Mouse (Mus musculus): ENCODE data around the gene Rarb. TPM values are rescaled to one million over a fixed set of nuclear protein-coding genes. Genes with fewer than 3 reads are reported as not detected.
"Not testable (repeated sequence)": the region's sequence is repeated elsewhere in the genome, so short reads cannot be mapped to it uniquely, and the experiment has no call there.

The Rarb gene
- 0.51 and 0.76 TPM in 2 replicates for polyA plus RNA-seq (2015; fragmentation: Nextera tagmentation; extraction: Ambion mirVana)

DNA sequence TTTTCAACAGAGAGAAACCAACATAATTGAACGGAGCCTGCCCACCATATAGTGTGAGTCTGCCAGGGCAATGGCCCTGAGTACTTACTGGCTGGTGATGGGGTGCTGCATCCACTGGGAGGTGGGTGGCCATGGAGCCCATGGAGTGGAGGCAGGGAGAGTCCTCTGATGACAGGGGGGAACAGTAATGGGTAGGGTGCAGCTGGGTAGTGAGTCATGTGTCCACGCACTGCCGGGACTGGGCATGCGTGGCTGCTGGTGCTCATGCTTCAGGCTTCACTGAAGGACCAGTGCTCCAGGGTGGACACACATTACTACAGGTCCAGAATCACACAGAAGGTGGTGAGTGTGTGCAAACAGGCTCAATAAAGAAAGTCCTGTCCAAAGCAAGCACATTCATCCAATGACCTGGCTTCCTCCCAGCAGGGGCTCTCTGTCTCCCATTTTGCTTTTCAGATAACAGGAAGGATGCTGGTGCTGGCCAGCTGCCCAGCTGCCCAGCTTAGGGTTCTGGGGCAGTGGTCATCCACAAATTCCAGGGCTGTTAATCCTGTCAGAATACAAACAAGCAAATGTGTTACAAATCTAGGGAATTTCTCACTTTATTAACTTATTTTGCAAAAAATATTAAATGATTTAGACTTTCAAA lies at the start of gene Rarb:
Gene Rarb, minus strand, starts transcription at position 555 of the 649 bp plus-strand sequence.
- no peak for DNase-seq (ENCODE audit: low spot score)

- DNase-seq (ENCODE audit: low spot score), result no peak
Measured at GRCm38 (mm10) chr14:16842036-16842435, 23.1 kb upstream of the Rarb start.

- DNase-seq (ENCODE audit: low spot score), result no peak
Measured at GRCm38 (mm10) chr14:16841597-16841989, 22.6 kb upstream of the Rarb start.

DNA sequence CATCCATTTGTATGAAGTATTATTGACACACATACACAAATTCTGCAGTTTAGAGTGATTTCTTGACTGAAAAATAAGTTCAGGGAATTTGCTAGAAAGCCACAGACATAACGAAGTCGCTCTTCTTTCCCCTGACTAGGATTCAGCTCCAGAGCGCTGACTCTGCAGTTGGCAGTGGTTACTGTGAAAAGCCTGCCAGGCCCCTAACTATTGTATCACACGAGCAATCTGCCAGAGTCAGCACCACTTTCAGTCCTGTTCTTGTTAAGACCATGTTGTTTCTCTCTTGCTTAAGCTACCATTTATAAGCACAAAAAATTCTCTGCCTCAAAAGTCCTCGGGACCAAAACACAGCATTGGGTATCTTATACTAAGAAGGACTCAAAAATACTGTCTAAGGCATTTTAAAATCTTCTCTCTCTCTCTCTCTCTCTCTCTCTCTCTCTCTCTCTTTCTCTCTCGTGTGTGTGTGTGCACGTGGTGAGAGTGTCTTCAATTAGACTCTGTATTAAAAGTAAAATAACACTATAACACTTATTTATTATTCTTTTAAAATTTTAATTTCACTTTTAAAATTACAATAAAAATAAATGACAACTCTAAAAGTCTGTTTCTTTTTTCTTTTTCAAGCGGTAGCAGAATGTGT lies 22.1 kb upstream of the Rarb start:
- no peak for DNase-seq (ENCODE audit: low spot score)

GRCm38 (mm10) chr14:16840135-16840534 lies 21.2 kb upstream of the Rarb start:
- no peak for DNase-seq (ENCODE audit: low spot score)

DNA sequence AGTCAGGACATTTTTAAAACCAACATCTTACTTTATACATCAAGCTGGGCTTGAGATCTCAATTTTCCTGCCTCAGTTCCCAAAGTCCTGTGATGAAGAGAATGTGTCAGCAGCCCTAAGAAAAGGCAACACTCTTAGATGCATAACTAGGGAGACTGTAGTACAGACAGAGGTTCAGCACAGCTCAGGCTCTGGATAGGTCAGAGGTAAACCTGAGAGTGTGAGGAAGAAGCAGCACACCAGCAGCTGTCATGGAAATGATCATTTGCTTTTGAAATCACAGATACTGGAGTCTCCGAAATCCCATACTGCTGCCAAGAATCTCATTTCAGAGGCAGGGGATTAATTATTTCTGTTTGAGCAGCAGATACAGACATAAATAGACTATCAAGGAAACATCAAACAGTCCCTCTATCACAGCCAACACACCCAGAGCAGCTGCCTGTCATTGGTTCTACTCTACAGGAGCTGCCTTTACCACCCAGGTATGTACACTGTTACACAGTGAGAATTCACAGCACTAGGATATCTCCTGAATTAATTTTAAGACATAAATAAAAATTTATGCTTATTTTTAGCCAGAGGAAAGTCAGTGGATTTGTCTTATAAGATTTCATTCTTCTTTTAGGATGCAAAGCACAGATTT lies 3.7 kb downstream of the Rarb start:
- no peak for DNase-seq (ENCODE audit: low spot score)

GRCm38 (mm10) chr14:16806155-16806554 lies 12.8 kb downstream of the Rarb start:
- no peak for DNase-seq (ENCODE audit: low spot score)

DNA sequence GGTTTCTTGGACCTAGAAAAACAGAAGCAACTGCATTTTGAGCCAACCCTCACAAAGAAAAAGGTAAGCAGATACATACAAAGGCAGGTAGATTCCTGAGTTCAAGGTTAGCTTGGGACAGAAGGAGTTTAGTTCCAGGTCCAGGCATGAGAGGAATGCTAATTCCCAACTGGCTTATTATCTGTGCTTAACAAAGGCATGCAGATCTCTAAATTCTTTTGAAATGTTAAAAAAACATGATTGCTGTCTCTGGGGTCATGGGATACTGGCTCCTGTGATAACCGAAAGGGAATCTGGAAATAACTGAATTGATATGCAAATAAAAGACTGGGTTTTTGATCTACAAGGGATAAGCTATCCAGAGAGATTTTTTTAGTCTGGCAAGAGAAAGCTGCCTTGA lies 28.8 kb downstream of the Rarb start:
- DNase-seq (ENCODE audit: low spot score), result no peak

DNA sequence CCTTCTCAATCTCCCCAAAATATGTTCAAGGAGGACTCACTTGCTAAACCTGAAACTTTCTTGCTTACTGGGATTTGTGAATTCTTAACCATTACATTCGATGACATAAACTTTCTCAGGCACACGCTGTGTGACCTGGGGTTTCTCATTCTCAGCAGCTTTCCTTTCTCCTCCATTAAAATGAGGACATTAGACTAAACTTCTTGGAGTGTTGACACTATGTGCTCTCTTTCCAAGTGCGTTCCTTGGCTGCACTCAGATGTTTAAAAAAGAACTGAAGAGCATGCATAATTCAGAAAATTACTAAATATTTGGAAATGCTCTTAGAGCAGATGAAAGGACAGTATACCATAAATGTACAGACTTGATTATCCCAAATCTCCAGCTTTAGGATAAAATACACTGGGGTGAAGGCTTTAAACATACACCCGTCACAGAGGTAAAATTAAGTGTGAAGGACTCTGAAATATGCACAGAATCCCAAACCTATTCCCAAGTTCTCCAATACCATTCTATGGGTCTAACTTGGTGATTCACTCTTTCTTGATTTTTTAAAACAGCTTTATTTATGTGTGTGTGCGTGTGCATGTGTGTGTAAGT lies 36.9 kb downstream of the Rarb start:
- DNase-seq (ENCODE audit: low spot score), result no peak

- no peak for DNase-seq (ENCODE audit: low spot score)
Measured at GRCm38 (mm10) chr14:16776723-16777381, 42.1 kb downstream of the Rarb start.

DNA sequence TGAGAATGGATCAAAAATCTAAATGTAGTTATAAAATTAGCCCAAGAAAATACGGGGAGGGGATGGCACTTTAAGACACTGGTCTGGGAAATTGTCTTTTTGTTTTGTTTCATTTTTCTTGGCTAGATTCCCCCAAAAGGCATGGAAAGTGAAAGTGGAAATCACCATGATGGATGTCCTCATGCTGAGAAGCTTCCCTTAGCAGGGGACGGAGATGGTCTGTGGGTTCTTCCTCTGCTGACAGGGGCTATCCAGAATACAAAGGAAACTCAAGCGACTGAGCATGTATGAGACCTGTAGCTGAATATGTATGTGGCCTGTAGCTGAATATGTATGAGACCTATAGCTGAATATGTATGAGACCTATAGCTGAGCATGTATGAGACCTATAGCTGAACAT lies 46.0 kb downstream of the Rarb start:
- no peak for DNase-seq (ENCODE audit: low spot score)

- DNase-seq (ENCODE audit: low spot score), result no peak
Measured at GRCm38 (mm10) chr14:16765891-16766290, 53.1 kb downstream of the Rarb start.

- DNase-seq (ENCODE audit: low spot score), result no peak
Measured at GRCm38 (mm10) chr14:16762773-16763172, 56.2 kb downstream of the Rarb start.

GRCm38 (mm10) chr14:16758773-16759434 lies 60.1 kb downstream of the Rarb start:
- DNase-seq (ENCODE audit: low spot score), result no peak

GRCm38 (mm10) chr14:16755601-16756000 lies 63.4 kb downstream of the Rarb start:
- not testable (repeated sequence) for DNase-seq (ENCODE audit: low spot score)

GRCm38 (mm10) chr14:16752648-16753047 lies 66.3 kb downstream of the Rarb start:
- no peak for DNase-seq (ENCODE audit: low spot score)

DNA sequence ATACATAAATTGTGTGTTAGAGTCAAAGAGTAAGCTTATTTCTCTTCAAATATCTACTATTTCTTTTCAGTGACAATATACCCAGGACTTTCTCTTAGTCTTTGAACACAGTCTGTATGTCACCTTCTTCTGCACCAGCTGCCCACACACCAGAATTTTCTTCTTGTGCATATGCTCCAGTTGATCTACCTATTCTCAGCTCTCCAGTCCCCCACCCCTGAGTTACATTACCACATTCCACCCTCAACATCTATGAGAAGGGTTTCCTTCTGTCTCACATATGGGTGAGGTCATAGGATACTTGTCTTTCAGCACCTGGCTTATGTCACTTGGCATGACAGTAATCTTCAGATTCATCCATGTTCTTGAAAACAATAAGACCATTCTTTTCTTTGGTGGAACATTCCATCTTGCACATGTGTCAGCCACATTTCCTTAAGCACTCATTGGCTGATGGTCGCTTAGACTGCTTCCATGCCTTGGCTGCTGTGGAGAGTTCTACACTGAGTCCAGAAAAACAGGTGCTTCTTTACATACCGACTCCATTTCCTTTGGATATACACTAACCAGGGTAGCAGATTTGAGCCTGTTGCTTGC lies 71.9 kb downstream of the Rarb start:
- no peak for DNase-seq (ENCODE audit: low spot score)

- no peak for DNase-seq (ENCODE audit: low spot score)
Measured at GRCm38 (mm10) chr14:16740982-16741739, 77.8 kb downstream of the Rarb start.

DNA sequence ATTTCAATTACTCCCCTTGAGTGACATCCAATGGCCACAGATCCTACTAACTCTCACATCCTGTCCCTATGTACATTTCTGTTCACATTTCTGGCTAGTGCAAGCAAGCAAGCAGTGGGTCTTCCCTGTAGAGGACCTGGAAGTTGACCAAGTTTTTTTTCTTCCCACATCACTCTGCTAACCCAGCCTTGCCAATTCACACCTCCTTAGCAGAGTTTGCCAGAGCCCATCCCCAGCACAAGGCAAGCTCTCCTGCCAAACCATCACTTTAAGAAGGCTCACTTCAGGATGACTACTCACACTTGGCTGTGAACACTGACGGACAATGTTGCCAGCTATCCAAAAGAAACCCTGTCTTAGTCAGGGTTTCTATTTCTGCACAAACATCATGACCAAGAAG lies 80.4 kb downstream of the Rarb start:
- DNase-seq (ENCODE audit: low spot score), result no peak

- DNase-seq (ENCODE audit: low spot score), result no peak
Measured at GRCm38 (mm10) chr14:16737781-16738180, 81.2 kb downstream of the Rarb start.

Data from thymus, postnatal 0 days (tissue).